Mouse (Mus musculus) left cerebral cortex, adult 2 months (tissue): ENCODE results near the gene Arhgap4. TPM values are rescaled to one million over a fixed set of nuclear protein-coding genes. Genes with fewer than 3 reads are reported as not detected.
A peak's percentile ranks its signal among the peaks of the same experiment; 100 is the strongest.

Experiments
- DNase-seq, 2 experiments: peaks; one replicate each; pipeline ENCODE4 v3.0.0; 2021 to 2022; ENCODE audit warnings: low spot score in 2 of 2, mixed read lengths in 1 of 2; ENCODE audit errors: extremely low spot score in 1 of 2
- H3K27ac ChIP-seq: fragments of 200-600 bp; 2 replicates; pipeline ENCODE4 v1.8.1; 2022
- H3K4me3 ChIP-seq: fragments of 200-600 bp; 2 replicates; pipeline ENCODE4 v1.8.1; 2022
- CTCF ChIP-seq: fragments of 200-600 bp; IDR thresholded peaks from 2 replicates; pipeline ENCODE4 v1.8.1; 2022; ENCODE audit warnings: antibody characterized with exemption, mild to moderate bottlenecking, moderate library complexity
- intact Hi-C: fragments of 180-260 bp; cut with DNase I; formaldehyde crosslinking; loops from one replicate; pipeline ENCODE4 v1.15.1; 2025
- total RNA-seq, 2 experiments: library from RNA; stranded (reverse); gene quantifications; 2 replicates each; pipeline ENCODE4 v1.2.3; 2021

Arhgap4 gene
- total RNA-seq, 2 experiments from 2014 or later, result 4.1 to 6.1 TPM

DNA sequence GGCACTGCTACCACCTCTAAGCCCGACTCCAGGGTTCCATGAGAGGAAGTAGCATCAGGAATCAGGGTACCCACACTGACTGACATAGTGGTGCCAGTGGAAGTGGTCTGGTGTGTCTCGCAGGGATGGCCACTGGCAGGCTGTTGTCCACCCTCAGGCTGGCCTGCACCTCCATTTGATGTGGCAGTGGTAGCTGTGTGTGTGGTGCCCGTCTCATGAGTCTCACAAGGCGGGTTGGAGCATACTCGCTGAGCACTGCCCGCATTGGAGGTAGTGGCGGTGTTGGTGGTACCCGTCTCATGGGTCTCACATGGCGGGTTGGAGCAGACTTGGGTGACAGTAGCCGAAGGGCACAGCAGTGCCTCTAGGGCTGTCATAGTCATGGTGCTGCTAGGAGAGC is 27.7 kb upstream of the Arhgap4 start:
- no peak for DNase-seq
- intact Hi-C loops, result loop anchor here (5.0 kb wide), 1 partner anchor 897 kb away; no protein-coding TSS in a partner anchor
- H3K4me3 ChIP-seq, result no peak overlapping the region
- H3K27ac ChIP-seq, result no peak overlapping the region
- no peak for TF ChIP-seq CTCF

DNA sequence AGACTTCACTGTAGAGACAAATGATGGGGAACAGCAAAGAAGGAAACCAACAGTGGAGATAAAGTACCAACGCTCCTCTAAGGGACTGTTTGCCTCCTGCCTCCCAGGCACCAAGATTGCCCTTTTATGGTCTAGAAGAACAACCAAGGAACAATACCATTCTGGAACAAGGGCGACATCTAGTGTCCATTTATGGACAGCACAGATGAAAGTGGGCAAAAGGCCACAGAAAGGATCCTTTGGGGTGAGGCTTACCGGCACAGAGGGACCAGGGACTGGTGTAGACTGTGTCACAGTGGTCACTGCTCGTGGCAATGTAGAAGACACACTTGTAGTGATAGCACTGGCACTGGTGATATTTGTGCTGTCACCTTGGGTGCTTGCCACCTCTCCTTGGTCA is 27.0 kb upstream of the Arhgap4 start:
- Histone ChIP-seq H3K4me3 (no peak overlapping the region), H3K27ac (no peak overlapping the region)
- peak; percentile 75 for TF ChIP-seq CTCF
- DNase-seq, result peak; percentile 20 to 37
- intact Hi-C loops, result loop anchor here (5.0 kb wide), 1 partner anchor 896 kb away; no protein-coding TSS in a partner anchor

DNA sequence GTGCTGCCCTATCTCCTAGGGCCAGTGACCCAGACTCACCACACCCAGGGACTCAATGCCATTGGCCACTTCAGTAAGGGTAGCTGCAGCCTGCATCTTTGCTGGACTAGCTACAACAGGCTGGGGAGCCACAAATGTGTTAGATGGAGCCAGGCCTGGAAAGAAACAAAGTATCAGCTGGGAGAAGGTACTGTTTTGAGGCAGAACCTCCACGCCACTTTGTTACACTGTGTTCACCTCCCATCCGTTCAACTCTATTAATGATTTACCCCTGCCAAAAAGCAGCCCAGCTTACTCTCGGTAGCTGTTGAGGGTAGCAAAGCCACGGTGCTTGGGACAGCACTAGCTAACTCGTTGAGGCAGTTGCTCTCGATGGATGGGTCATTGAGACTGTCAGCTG is 25.2 kb upstream of the Arhgap4 start:
- DNase-seq, result no peak
- intact Hi-C loops, result loop anchor here (5.0 kb wide), 1 partner anchor 895 kb away; no protein-coding TSS in a partner anchor

DNA sequence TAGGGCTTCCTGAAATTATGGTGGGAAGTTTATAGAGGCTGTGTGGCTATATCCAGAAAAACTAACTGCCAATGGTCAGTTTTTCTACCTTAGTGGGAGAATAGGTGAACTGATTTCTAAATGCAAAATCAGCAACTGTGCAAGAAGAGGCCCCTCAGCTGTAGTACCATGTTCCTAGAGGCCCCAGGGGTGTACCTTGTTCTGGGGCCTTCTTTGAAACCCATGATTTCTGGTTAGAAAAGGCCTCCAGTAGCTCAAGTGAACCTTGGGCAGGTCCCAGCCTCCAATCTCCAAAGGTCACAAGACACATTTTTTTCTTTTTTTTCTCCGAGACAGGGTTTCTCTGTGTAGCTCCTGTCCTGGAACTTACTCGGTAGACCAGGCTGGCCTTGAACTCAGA is 20.6 kb upstream of the Arhgap4 start:
- intact Hi-C loops, result no loop called here
- Histone ChIP-seq H3K4me3 (no peak overlapping the region), H3K27ac (no peak overlapping the region)
- no peak for TF ChIP-seq CTCF
- no peak for DNase-seq

More for the DNA sequence above, 25.2 kb upstream of the Arhgap4 start:
- Histone ChIP-seq H3K4me3 (no peak overlapping the region), H3K27ac (no peak overlapping the region)
- TF ChIP-seq CTCF, result no peak

DNA sequence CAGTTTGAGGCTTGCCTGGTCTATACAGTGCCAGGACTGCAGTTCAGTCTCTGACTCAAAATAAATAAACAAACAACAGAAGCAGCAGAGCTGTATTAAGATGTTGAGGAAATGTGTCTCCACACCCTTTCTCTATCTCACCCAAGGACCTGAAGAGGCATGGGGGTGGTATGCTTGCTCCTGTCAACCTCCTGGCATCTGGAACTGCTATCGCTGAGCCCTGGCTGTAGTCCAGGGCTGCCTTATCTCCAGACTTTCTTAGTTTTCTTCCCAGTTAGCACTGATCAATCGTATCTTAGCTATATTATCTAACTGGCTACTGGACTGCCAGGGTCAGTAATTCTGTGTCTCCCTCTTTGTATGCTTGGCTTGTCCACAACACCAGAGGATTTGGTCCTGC is 20.2 kb upstream of the Arhgap4 start:
- TF ChIP-seq CTCF, result no peak
- DNase-seq, result no peak
- no peak overlapping the region for H3K4me3 ChIP-seq
- no peak overlapping the region for H3K27ac ChIP-seq
- intact Hi-C loops, result no loop called here

DNA sequence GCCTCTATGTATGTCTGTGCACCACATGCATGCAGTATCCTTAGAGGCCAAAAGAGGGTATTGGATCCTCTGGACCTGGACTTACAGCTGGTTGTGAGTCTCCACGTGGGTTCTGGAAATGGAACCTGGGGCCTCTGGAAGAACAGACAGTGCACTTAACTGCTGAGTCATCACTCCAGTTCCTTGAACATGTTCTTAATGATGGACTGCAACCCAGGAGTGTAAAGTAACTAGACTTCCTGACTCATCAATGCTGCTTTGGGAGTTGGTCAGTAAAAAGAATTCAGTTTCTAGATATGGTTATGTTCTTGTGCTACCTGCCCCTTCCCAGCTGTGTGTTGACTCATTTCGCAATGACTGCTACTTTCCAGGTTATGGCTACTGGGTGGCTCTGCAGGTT is 10.2 kb upstream of the Arhgap4 start:
- no peak for DNase-seq
- intact Hi-C loops, result loop anchor here (10.0 kb wide), 1 partner anchor 217 kb away; the partner anchor contains the start of genes Abcd1 and Bcap31
- Histone ChIP-seq H3K4me3 (no peak overlapping the region), H3K27ac (no peak overlapping the region)
- TF ChIP-seq CTCF, result no peak

DNA sequence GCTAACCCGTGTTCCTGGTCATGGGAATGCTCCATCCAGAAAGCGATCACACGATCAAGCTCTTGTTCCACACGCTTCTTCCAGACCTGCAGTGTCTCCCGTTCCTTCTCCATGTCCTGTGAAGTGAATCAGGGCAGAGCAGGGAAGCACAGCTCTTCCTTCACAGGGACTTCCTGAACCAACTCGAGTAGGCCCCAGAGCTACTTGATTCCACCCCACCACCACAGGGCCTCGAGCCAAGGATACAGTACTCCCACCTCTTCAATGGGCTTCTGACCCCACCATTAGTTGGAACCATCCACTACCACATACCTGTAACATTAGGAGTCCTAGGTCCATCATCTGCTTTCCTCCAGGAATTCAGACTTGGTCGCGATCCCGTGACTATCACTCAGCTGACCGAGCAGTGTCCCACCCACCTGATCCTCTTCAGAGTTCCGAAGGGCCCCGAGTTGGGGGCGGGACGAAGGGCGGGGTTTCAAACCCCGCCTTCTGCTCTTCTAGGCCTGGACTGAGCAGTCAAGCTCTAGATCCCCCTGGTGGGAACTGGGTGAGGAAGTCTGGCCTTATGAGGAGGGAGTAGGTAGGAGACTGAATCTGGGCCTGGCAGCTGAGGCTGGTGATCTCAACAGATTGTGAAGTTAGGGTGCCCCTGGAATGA is 8.9 kb upstream of the Arhgap4 start, which contains the start of gene Renbp:
Gene Renbp, minus strand, starts transcription at position 449 of the 661 bp plus-strand sequence.
- no peak within 1 kb of the TSS for H3K27ac ChIP-seq
- H3K4me3 ChIP-seq, result peak within 1 kb of the TSS; percentile 29; the same call in 1 of the 2 replicates
- intact Hi-C loops, result loop anchor here (10.0 kb wide), 1 partner anchor 216 kb away; the partner anchor contains the start of genes Abcd1 and Bcap31
- TF ChIP-seq CTCF, result no peak
- no peak for DNase-seq

DNA sequence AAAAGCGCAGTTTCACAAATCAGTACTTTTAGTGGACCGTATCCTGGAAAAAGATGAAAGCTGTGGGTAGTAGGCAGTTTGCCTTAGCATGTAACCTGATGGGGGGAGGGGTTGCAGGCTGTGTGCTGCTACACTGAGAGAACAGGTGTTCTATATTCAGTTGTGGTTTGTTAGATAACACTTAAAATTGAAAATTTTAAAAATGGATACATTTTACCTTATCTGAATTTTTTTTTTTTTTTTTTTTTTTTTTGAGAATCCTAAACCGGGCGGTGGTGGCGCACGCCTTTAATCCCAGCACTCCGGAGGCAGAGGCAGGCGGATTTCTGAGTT is 846 bp upstream of the Arhgap4 start:
- Histone ChIP-seq H3K27ac (peak overlapping the region; percentile 54), H3K4me3 (peak overlapping the region; percentile 63)
- TF ChIP-seq CTCF, result no peak
- intact Hi-C loops, result loop anchor here (5.0 kb wide), 1 partner anchor 135 kb away; the partner anchor contains the start of genes Idh3g and Ssr4
- DNase-seq, result no peak

DNA sequence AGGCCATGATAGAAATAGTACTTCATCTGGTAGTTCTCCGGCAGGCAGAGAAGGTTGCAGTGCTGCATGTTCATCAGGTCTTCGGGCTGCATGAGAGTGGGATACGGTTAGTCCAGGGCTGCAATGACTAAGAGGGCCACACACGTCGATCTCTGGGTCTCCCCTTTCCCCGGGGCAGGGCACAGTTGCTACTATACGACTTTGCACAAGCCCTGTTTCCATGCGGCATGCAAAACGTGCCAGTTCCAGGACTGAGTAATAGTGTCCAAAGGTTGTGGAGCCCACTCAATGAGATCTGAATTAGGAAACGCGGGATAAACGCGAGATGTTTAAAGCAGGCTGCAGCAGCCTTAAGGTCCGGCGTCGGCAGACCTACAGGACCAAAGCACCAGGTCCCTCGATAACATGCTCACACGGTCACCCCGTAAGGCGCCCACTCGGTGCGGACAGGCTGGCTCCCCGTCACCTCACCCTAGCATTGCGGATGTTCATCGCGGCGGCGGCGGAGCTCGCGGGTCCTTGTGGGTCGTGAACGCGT is 316 bp downstream of the Arhgap4 start:
- no peak for TF ChIP-seq CTCF
- no peak for DNase-seq
- intact Hi-C loops, result loop anchor here (5.0 kb wide), 1 partner anchor 134 kb away; the partner anchor contains the start of genes Idh3g and Ssr4
- H3K4me3 ChIP-seq, result peak overlapping the region; percentile 63
- peak overlapping the region; percentile 82 for H3K27ac ChIP-seq

DNA sequence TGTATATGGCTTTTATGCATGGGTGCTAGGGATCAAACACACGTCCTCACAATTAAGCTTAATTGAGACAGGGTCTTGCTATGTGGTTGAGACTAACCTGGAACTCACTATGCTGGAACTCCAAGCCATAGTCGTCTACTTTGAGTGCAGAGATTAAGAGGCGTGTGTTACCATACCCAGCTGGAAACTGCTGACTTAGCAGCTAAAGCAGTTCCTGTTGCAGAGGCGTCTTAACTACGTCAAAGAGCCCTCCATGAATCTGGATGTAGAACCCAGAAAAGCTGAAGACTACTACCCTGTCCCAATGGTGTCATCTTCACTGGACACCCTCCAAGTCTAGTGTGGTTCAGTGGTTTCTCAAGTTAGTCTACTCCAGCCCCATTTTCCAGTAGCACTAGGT is 3.0 kb downstream of the Arhgap4 start:
- no peak overlapping the region for H3K4me3 ChIP-seq
- DNase-seq, result no peak
- H3K27ac ChIP-seq, result no peak overlapping the region
- intact Hi-C loops, result no loop called here
- no peak for TF ChIP-seq CTCF

DNA sequence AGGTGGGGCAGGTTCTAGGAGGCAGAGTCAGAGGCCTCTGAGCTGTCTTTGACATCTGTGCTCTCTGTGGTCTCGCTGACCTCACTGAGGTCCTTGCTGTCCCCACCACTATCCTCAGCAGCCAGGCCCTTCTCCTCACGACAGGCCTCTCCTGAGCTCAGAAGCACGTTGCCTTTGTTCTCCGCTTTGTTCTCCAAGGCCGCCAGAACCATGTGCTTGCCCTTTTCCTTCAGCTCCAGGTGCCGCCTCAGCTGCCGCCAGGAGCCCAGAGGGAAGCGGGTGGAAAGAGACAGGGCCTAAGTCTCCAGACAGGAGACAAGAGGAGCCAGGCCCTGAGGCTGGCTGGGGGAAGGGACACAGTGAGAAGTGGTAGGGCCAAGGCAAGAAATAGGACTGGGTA is 4.7 kb downstream of the Arhgap4 start:
- no peak overlapping the region for H3K27ac ChIP-seq
- TF ChIP-seq CTCF, result no peak
- intact Hi-C loops, result no loop called here
- no peak for DNase-seq
- H3K4me3 ChIP-seq, result no peak overlapping the region

DNA sequence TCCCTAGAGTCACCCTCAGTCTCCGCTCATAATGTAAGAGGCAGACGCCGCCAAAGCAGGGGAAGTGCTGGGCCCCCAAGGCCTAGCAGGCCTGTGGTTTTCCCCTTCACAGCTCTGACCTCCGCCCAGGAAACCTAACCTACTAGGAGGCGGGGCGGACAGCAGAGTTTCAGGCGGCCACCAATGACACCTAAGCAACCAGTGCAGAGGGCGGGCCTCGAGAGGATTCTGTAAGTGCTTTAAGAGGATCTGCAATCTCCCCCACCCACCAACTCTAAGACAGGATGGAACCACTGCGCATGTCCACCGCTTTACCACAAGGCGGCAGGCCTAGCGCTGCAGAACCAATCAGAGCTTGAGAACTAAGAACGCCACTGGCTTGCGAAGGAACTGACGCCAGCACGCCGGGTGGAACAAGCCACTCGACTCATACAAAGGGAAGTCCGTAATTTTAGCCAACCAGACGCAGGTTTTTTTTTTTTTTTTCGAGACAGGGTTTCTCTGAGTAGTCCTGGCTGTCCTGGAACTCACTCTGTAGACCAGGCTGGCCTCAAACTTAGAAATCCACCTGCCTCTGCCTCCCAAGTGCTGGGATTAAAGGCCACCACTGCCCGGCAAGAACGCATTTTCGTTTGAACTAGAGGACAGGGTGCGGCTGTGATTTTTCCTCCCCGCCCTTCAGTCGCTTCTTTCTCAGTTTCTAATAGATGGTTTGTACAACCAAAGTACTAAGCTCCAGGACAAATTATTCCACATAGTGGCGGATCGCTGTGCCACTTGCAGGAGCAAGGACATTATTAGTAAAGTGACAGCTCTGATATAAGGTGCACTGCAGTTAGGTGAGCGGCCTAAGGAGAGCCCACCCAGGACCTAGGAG is 6.6 kb downstream of the Arhgap4 start:
- DNase-seq, result peak; percentile 72 to 87
- Histone ChIP-seq H3K4me3 (peak overlapping the region; percentile 31), H3K27ac (peak overlapping the region; percentile 80)
- intact Hi-C loops, result no loop called here
- peak; percentile 48 for TF ChIP-seq CTCF
